Mouse (Mus musculus): ENCODE measurements around the gene Dgke. TPM values are rescaled to one million over a fixed set of nuclear protein-coding genes. Genes with fewer than 3 reads are reported as not detected.
"Not testable (repeated sequence)": the region's sequence is repeated elsewhere in the genome, so short reads cannot be mapped to it uniquely, and the experiment has no call there.

Dgke gene
- polyA plus RNA-seq, 1 experiment from 2014 or later: 3.5 TPM

DNA sequence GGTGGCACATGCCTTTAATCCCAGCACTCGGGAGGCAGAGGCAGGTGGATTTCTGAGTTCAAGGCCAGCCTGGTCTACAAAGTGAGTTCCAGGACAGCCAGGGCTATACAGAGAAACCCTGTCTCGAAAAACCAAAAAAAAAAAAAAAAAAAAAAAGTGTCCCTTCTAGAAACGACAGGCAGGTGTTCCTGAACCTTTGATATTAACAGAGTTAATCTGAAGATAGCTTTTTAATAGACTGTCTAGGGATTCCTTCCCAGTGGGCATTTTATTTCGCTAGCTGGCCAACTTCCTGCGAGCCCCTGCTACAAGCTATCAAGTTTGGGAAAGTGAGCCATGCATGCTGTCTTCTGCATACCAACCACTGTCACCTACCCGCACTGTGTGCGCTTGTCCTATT, 25.6 kb downstream of the Dgke start:
- not testable (repeated sequence) for H3K4me1 ChIP-seq (ENCODE audit: control insufficient read depth, insufficient read depth, low read length); H3K4me2 ChIP-seq (ENCODE audit: low read depth, severe bottlenecking); ATAC-seq (ENCODE audit: insufficient number of reproducible peaks, low FRiP score, low TSS enrichment, low read depth); H3K9ac ChIP-seq (ENCODE audit: low read length); DNase-seq (ENCODE audit: low spot score); H3K27me3 ChIP-seq (ENCODE audit: control insufficient read depth, insufficient read depth, low read length); H3K36me3 ChIP-seq (ENCODE audit: control insufficient read depth, insufficient read depth, low read length); H3K9me3 ChIP-seq (ENCODE audit: control insufficient read depth, low read length); H3K27ac ChIP-seq (replicated peaks; ENCODE audit: low read depth, low read length); H3K4me3 ChIP-seq (ENCODE audit: low read depth, low read length)
- WGBS: 93% methylated on average over 6 of the region's 7 CpGs

DNA sequence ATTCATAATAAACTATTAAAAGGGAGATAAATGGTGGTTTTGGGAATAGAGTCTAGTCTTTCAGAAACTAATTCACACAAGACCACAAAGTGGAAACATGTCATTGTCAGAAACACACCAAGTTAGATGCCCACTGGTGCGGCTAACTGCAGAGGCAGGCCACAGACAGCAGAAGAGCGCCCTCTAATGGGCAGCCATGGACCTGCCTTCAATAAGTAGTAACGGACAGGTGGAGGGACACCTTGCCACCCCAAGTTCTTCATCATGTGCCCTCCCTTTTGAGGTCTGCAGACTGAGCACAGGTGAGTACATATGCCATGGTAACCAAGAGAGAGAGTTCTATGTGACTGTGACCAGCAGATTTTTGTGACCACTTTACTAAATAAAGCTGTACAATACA, 27.3 kb downstream of the Dgke start:
- WGBS: 35% methylated on average over 3 of the region's 3 CpGs
- no peak for ATAC-seq (ENCODE audit: insufficient number of reproducible peaks, low FRiP score, low TSS enrichment, low read depth)
- H3K9me3 ChIP-seq (ENCODE audit: control insufficient read depth, low read length): no peaks in the 10 kb centered on the region
- no peak overlapping the region for H3K27ac ChIP-seq (replicated peaks; ENCODE audit: low read depth, low read length)
- no peak overlapping the region for H3K4me2 ChIP-seq (ENCODE audit: low read depth, severe bottlenecking)
- H3K9ac ChIP-seq (ENCODE audit: low read length): no peak overlapping the region
- H3K36me3 ChIP-seq (ENCODE audit: control insufficient read depth, insufficient read depth, low read length): 0 out of 2 replicates have a peak, but pooled peaks cover 2% of the 10 kb centered on the region
- H3K27me3 ChIP-seq (ENCODE audit: control insufficient read depth, insufficient read depth, low read length): no peaks in the 10 kb centered on the region
- no peaks in the 10 kb centered on the region for H3K4me1 ChIP-seq (ENCODE audit: control insufficient read depth, insufficient read depth, low read length)
- DNase-seq (ENCODE audit: low spot score): peak; percentile 55
- H3K4me3 ChIP-seq (ENCODE audit: low read depth, low read length): no peak overlapping the region

GRCm38 (mm10) chr11:89038496-89038895, 28.2 kb downstream of the Dgke start:
- Histone ChIP-seq H3K27me3 (ENCODE audit: control insufficient read depth, insufficient read depth, low read length) (no peaks in the 10 kb centered on the region), H3K4me1 (ENCODE audit: control insufficient read depth, insufficient read depth, low read length) (no peaks in the 10 kb centered on the region), H3K9me3 (ENCODE audit: control insufficient read depth, low read length) (no peaks in the 10 kb centered on the region), H3K4me2 (ENCODE audit: low read depth, severe bottlenecking) (no peak overlapping the region), H3K36me3 (ENCODE audit: control insufficient read depth, insufficient read depth, low read length) (0 out of 2 replicates have a peak, but pooled peaks cover 2% of the 10 kb centered on the region), H3K27ac (replicated peaks; ENCODE audit: low read depth, low read length) (no peak overlapping the region), H3K4me3 (ENCODE audit: low read depth, low read length) (no peak overlapping the region), H3K9ac (ENCODE audit: low read length) (no peak overlapping the region)
- WGBS: 94% methylated on average over 6 of the region's 6 CpGs
- no peak for DNase-seq (ENCODE audit: low spot score)
- no peak for ATAC-seq (ENCODE audit: insufficient number of reproducible peaks, low FRiP score, low TSS enrichment, low read depth)

- no peaks in the 10 kb centered on the region for H3K9me3 ChIP-seq (ENCODE audit: control insufficient read depth, low read length)
- no peak overlapping the region for H3K4me3 ChIP-seq (ENCODE audit: low read depth, low read length)
- no peaks in the 10 kb centered on the region for H3K36me3 ChIP-seq (ENCODE audit: control insufficient read depth, insufficient read depth, low read length)
- H3K4me1 ChIP-seq (ENCODE audit: control insufficient read depth, insufficient read depth, low read length): no peaks in the 10 kb centered on the region
- no peak overlapping the region for H3K9ac ChIP-seq (ENCODE audit: low read length)
- no peak overlapping the region for H3K27ac ChIP-seq (replicated peaks; ENCODE audit: low read depth, low read length)
- no peak for ATAC-seq (ENCODE audit: insufficient number of reproducible peaks, low FRiP score, low TSS enrichment, low read depth)
- H3K27me3 ChIP-seq (ENCODE audit: control insufficient read depth, insufficient read depth, low read length): no peaks in the 10 kb centered on the region
- no peak overlapping the region for H3K4me2 ChIP-seq (ENCODE audit: low read depth, severe bottlenecking)
- DNase-seq (ENCODE audit: low spot score): no peak
- 86% methylated on average over 3 of the region's 3 CpGs for WGBS
These were observed 31.1 kb downstream of the Dgke start for GRCm38 (mm10) chr11:89035552-89035951.

DNA sequence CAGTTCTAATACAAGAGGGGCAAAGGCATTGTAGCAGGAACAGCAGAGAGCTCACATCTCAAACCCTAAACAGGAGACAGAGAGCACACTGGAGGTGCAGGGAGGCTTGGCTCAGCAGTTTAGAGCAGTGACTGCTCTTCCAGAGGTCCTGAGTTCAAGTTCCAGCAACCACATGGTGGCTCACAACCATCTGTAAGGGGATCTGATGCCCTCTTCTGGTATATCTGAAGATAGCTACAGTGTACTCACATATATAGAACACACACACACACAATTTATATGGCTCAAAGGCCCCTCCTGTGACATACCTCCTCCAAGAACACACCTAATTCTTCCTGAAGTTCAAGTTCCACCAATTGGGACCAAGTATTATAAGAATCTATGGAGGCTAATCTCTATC, 32.1 kb downstream of the Dgke start:
- DNase-seq (ENCODE audit: low spot score) (no peak), ATAC-seq (ENCODE audit: insufficient number of reproducible peaks, low FRiP score, low TSS enrichment, low read depth) (no peak)
- no peak overlapping the region for H3K27ac ChIP-seq (replicated peaks; ENCODE audit: low read depth, low read length)
- no peaks in the 10 kb centered on the region for H3K36me3 ChIP-seq (ENCODE audit: control insufficient read depth, insufficient read depth, low read length)
- no peak overlapping the region for H3K4me3 ChIP-seq (ENCODE audit: low read depth, low read length)
- H3K4me2 ChIP-seq (ENCODE audit: low read depth, severe bottlenecking): no peak overlapping the region
- no peak overlapping the region for H3K9ac ChIP-seq (ENCODE audit: low read length)
- H3K9me3 ChIP-seq (ENCODE audit: control insufficient read depth, low read length): no peaks in the 10 kb centered on the region
- no peaks in the 10 kb centered on the region for H3K27me3 ChIP-seq (ENCODE audit: control insufficient read depth, insufficient read depth, low read length)
- no peaks in the 10 kb centered on the region for H3K4me1 ChIP-seq (ENCODE audit: control insufficient read depth, insufficient read depth, low read length)

DNA sequence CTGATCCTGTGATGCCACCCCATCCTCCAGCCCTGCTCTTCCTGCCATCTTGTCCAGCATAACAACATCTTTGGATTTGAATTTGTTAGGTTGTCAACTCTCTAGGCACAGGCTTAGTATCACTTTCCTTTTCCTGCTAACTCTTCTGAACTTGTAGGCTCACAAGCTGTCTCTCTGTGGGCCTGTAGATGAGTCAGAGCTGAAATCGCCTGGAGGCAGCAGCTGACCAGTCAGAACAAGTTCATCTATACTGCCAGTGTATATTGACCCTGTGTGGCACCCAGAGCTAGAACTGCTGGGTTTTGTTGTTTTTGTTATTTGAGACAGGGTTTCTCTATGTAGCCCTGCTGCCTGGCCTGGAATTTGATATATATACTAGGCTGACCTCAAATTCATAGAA, 35.5 kb downstream of the Dgke start:
- H3K4me2 ChIP-seq (ENCODE audit: low read depth, severe bottlenecking): no peak overlapping the region
- no peaks in the 10 kb centered on the region for H3K36me3 ChIP-seq (ENCODE audit: control insufficient read depth, insufficient read depth, low read length)
- ATAC-seq (ENCODE audit: insufficient number of reproducible peaks, low FRiP score, low TSS enrichment, low read depth) (no peak), DNase-seq (ENCODE audit: low spot score) (no peak)
- H3K27me3 ChIP-seq (ENCODE audit: control insufficient read depth, insufficient read depth, low read length): no peaks in the 10 kb centered on the region
- no peak overlapping the region for H3K27ac ChIP-seq (replicated peaks; ENCODE audit: low read depth, low read length)
- H3K9ac ChIP-seq (ENCODE audit: low read length): no peak overlapping the region
- no peaks in the 10 kb centered on the region for H3K9me3 ChIP-seq (ENCODE audit: control insufficient read depth, low read length)
- no peaks in the 10 kb centered on the region for H3K4me1 ChIP-seq (ENCODE audit: control insufficient read depth, insufficient read depth, low read length)
- WGBS: 68% methylated on average over 1 of the region's 1 CpGs
- no peak overlapping the region for H3K4me3 ChIP-seq (ENCODE audit: low read depth, low read length)

DNA sequence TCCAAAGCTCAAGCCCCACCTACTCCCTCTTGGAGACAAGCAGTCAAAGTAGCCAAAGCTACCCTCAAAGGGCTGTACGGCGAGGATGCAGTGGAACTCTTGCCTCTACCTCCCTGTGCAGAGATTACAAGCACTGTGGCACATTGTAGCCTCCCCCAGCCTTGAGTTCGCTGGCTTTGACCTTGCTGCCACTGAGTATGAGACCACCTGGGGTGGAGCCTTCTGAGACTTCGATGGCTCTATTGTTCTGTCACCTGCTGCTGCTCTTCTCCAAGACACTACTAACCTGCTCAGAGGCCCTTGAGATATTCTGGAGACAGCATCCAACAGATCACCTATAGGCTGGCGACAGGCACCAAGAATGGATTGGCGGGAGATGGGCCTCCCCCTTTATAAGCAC, 36.1 kb downstream of the Dgke start:
- H3K36me3 ChIP-seq (ENCODE audit: control insufficient read depth, insufficient read depth, low read length): no peaks in the 10 kb centered on the region
- H3K9ac ChIP-seq (ENCODE audit: low read length): no peak overlapping the region

GRCm38 (mm10) chr11:89028871-89029405, 37.7 kb downstream of the Dgke start:
- 59% methylated on average over 10 of the region's 10 CpGs for WGBS
- no peak overlapping the region for H3K4me2 ChIP-seq (ENCODE audit: low read depth, severe bottlenecking)
- H3K4me3 ChIP-seq (ENCODE audit: low read depth, low read length): no peak overlapping the region
- DNase-seq (ENCODE audit: low spot score) (no peak), ATAC-seq (ENCODE audit: insufficient number of reproducible peaks, low FRiP score, low TSS enrichment, low read depth) (no peak)
- no peak overlapping the region for H3K27ac ChIP-seq (replicated peaks; ENCODE audit: low read depth, low read length)
- no peaks in the 10 kb centered on the region for H3K9me3 ChIP-seq (ENCODE audit: control insufficient read depth, low read length)
- H3K9ac ChIP-seq (ENCODE audit: low read length): no peak overlapping the region
- no peaks in the 10 kb centered on the region for H3K27me3 ChIP-seq (ENCODE audit: control insufficient read depth, insufficient read depth, low read length)
- H3K36me3 ChIP-seq (ENCODE audit: control insufficient read depth, insufficient read depth, low read length): no peaks in the 10 kb centered on the region
- H3K4me1 ChIP-seq (ENCODE audit: control insufficient read depth, insufficient read depth, low read length): 0 out of 2 replicates have a peak, but pooled peaks cover 2% of the 10 kb centered on the region

More for the DNA sequence above, 36.1 kb downstream of the Dgke start:
- no peaks in the 10 kb centered on the region for H3K27me3 ChIP-seq (ENCODE audit: control insufficient read depth, insufficient read depth, low read length)
- no peak for DNase-seq (ENCODE audit: low spot score)
- H3K4me1 ChIP-seq (ENCODE audit: control insufficient read depth, insufficient read depth, low read length): no peaks in the 10 kb centered on the region
- H3K4me2 ChIP-seq (ENCODE audit: low read depth, severe bottlenecking): no peak overlapping the region
- no peak overlapping the region for H3K4me3 ChIP-seq (ENCODE audit: low read depth, low read length)
- no peaks in the 10 kb centered on the region for H3K9me3 ChIP-seq (ENCODE audit: control insufficient read depth, low read length)
- no peak overlapping the region for H3K27ac ChIP-seq (replicated peaks; ENCODE audit: low read depth, low read length)
- ATAC-seq (ENCODE audit: insufficient number of reproducible peaks, low FRiP score, low TSS enrichment, low read depth): no peak
- WGBS: 88% methylated on average over 6 of the region's 6 CpGs

- 0 out of 2 replicates have a peak, but pooled peaks cover 2% of the 10 kb centered on the region for H3K4me1 ChIP-seq (ENCODE audit: control insufficient read depth, insufficient read depth, low read length)
- no peak overlapping the region for H3K27ac ChIP-seq (replicated peaks; ENCODE audit: low read depth, low read length)
- DNase-seq (ENCODE audit: low spot score): no peak
- ATAC-seq (ENCODE audit: insufficient number of reproducible peaks, low FRiP score, low TSS enrichment, low read depth): no peak
- no peak overlapping the region for H3K4me2 ChIP-seq (ENCODE audit: low read depth, severe bottlenecking)
- WGBS: 82% methylated on average over 10 of the region's 10 CpGs
- H3K27me3 ChIP-seq (ENCODE audit: control insufficient read depth, insufficient read depth, low read length): no peaks in the 10 kb centered on the region
- H3K4me3 ChIP-seq (ENCODE audit: low read depth, low read length): no peak overlapping the region
- H3K36me3 ChIP-seq (ENCODE audit: control insufficient read depth, insufficient read depth, low read length): no peaks in the 10 kb centered on the region
- H3K9me3 ChIP-seq (ENCODE audit: control insufficient read depth, low read length): no peaks in the 10 kb centered on the region
- H3K9ac ChIP-seq (ENCODE audit: low read length): no peak overlapping the region
These were observed 38.7 kb downstream of the Dgke start for GRCm38 (mm10) chr11:89027955-89028361.
